Mouse (Mus musculus) kidney, embryonic 14.5 days (tissue): ENCODE measurements around the gene Smc3. TPM values are rescaled to one million over a fixed set of nuclear protein-coding genes. Genes with fewer than 3 reads are reported as not detected.

Source experiments
- ATAC-seq: fragments of 200-750 bp; cut with Nextera tagmentation; 2 replicates; pipeline ENCODE4 v1.8.0; 2017; ENCODE audit warnings: moderate number of reproducible peaks, mild to moderate bottlenecking, moderate TSS enrichment, moderate library complexity; ENCODE audit not compliant: low FRiP score, low TSS enrichment
- H3K27ac ChIP-seq: fragments of 300-500 bp; sonication (generic); 2 replicates; pipeline ENCODE4 v1.5.1; 2014; ENCODE audit warnings: low read depth, mild to moderate bottlenecking, low read length, moderate library complexity, mixed read lengths
- H3K27me3 ChIP-seq: fragments of 300-500 bp; sonication (generic); 2 replicates; pipeline ENCODE4 v1.6.1; 2014; ENCODE audit warnings: mild to moderate bottlenecking, low read length; ENCODE audit not compliant: control insufficient read depth, insufficient read depth
- H3K36me3 ChIP-seq: fragments of 300-500 bp; sonication (generic); 2 replicates; pipeline ENCODE4 v1.6.1; 2014; ENCODE audit warnings: low read length, mixed read lengths; ENCODE audit not compliant: control insufficient read depth, insufficient read depth
- H3K4me1 ChIP-seq: fragments of 300-500 bp; sonication (generic); 2 replicates; pipeline ENCODE4 v1.6.1; 2014; ENCODE audit warnings: low read length, mixed read lengths; ENCODE audit not compliant: control insufficient read depth, insufficient read depth
- H3K4me2 ChIP-seq: fragments of 300-500 bp; sonication (generic); replicated peaks from 2 replicates; pipeline ENCODE4 v1.6.1; 2014; ENCODE audit warnings: low read depth, mild to moderate bottlenecking, low read length
- H3K4me3 ChIP-seq: fragments of 300-500 bp; sonication (generic); 2 replicates; pipeline ENCODE4 v1.5.1; 2014; ENCODE audit warnings: mild to moderate bottlenecking, low read length
- H3K9ac ChIP-seq: fragments of 300-500 bp; sonication (generic); 2 replicates; pipeline ENCODE4 v1.6.1; 2014; ENCODE audit warnings: low read depth, mild to moderate bottlenecking, low read length, moderate library complexity
- H3K9me3 ChIP-seq: fragments of 300-500 bp; sonication (generic); 2 replicates; pipeline ENCODE4 v1.6.1; 2016; ENCODE audit warnings: low read length; ENCODE audit not compliant: control insufficient read depth
- WGBS: fragments of 180-500 bp; shearing (Covaris S2); extraction: QIAGEN DNeasy Blood & Tissue Kit; methylation state at CpG from one replicate; pipeline ENCODE4 v1.1.7; 2014; 5-methylcytosine and 5-hydroxymethylcytosine counted together
- polyA plus RNA-seq: library from polyadenylated mRNA; unstranded; fragments of >200 nt; fragmentation: Nextera tagmentation; extraction: Ambion mirVana; gene quantifications from 2 replicates; pipeline ENCODE4 v1.2.1, GENCODE M21; 2014

Smc3 gene
- polyA plus RNA-seq, 1 experiment from 2014 or later: 80.2 TPM

GRCm38 (mm10) chr19:53694020-53694419 lies 93.8 kb downstream of the Smc3 start:
- 43% methylated on average over 1 of the region's 1 CpGs for WGBS
- H3K27ac ChIP-seq: no peak overlapping the region
- no peaks in the 10 kb centered on the region for H3K27me3 ChIP-seq
- H3K9ac ChIP-seq: no peak overlapping the region
- H3K4me1 ChIP-seq: peaks cover 5% of the 10 kb centered on the region; the same call in 1 of the 2 replicates
- no peak for ATAC-seq
- no peaks in the 10 kb centered on the region for H3K9me3 ChIP-seq
- H3K4me3 ChIP-seq: no peak overlapping the region
- H3K36me3 ChIP-seq: no peaks in the 10 kb centered on the region
- no peak overlapping the region for H3K4me2 ChIP-seq

Other genes with a start within 250 kb of the Smc3 start
- gene Gm10197, start 228.6 kb upstream of the Smc3 start, polyA plus RNA-seq: 2.0 and 3.2 TPM in 2 replicates
- 47.7 and 49.4 TPM in 2 replicates for gene Smndc1, start 209.8 kb upstream of the Smc3 start, polyA plus RNA-seq
- 11.3 and 15.6 TPM in 2 replicates for gene Dusp5, start 71.3 kb upstream of the Smc3 start, polyA plus RNA-seq
- 431 and 486 TPM in 2 replicates for gene Nutf2-ps1, start 11.3 kb upstream of the Smc3 start, polyA plus RNA-seq
- 2.2 and 3.6 TPM in 2 replicates for gene Rbm20, start 76.9 kb downstream of the Smc3 start, polyA plus RNA-seq